Mouse (Mus musculus) intestine, embryonic 14.5 days (tissue): ENCODE data around the gene Adarb2. TPM values are rescaled to one million over a fixed set of nuclear protein-coding genes. Genes with fewer than 3 reads are reported as not detected.

Source experiments
- ATAC-seq: fragments of 200-750 bp; cut with Nextera tagmentation; replicated peaks from 2 replicates; pipeline ENCODE4 v1.8.0; 2017; ENCODE audit warnings: low read depth, moderate number of reproducible peaks, moderate TSS enrichment, moderate library complexity; ENCODE audit not compliant: low FRiP score, low TSS enrichment
- DNase-seq: peaks from one replicate; pipeline ENCODE4 v3.0.0-alpha.2; 2018; ENCODE audit warnings: low spot score
- H3K27ac ChIP-seq: fragments of 300-500 bp; sonication (generic); 2 replicates; pipeline ENCODE4 v1.5.1; 2014; ENCODE audit warnings: low read depth, mild to moderate bottlenecking, control low read depth
- H3K27me3 ChIP-seq: fragments of 300-500 bp; sonication (generic); replicated peaks from 2 replicates; pipeline ENCODE4 v1.6.1; 2014; ENCODE audit warnings: low read length, control low read depth; ENCODE audit not compliant: control insufficient read depth, insufficient read depth
- H3K36me3 ChIP-seq: fragments of 300-500 bp; sonication (generic); 2 replicates; pipeline ENCODE4 v1.6.1; 2014; ENCODE audit warnings: low read length, control low read depth; ENCODE audit not compliant: control insufficient read depth, insufficient read depth
- H3K4me1 ChIP-seq: fragments of 300-500 bp; sonication (generic); replicated peaks from 2 replicates; pipeline ENCODE4 v1.6.1; 2014; ENCODE audit warnings: low read length, control low read depth, mixed read lengths; ENCODE audit not compliant: control insufficient read depth, insufficient read depth
- H3K4me2 ChIP-seq: fragments of 300-500 bp; sonication (generic); 2 replicates; pipeline ENCODE4 v1.6.1; 2014; ENCODE audit warnings: low read length
- H3K4me3 ChIP-seq: fragments of 300-500 bp; sonication (generic); 2 replicates; pipeline ENCODE4 v1.5.1; 2014; ENCODE audit warnings: low read depth, low read length, control low read depth, mixed read lengths
- H3K9ac ChIP-seq: fragments of 300-500 bp; sonication (generic); 2 replicates; pipeline ENCODE4 v1.6.1; 2014; ENCODE audit warnings: mild to moderate bottlenecking, low read length
- H3K9me3 ChIP-seq: fragments of 300-500 bp; sonication (generic); 2 replicates; pipeline ENCODE4 v1.6.1; 2016; ENCODE audit warnings: low read length, control low read depth; ENCODE audit not compliant: control insufficient read depth
- WGBS: fragments of 180-500 bp; shearing (Covaris S2); extraction: QIAGEN DNeasy Blood & Tissue Kit; methylation state at CpG from one replicate; pipeline ENCODE4 v1.1.7; 2014; 5-methylcytosine and 5-hydroxymethylcytosine counted together
- polyA plus RNA-seq: library from polyadenylated mRNA; unstranded; fragments of >200 nt; fragmentation: Nextera tagmentation; extraction: Ambion mirVana; gene quantifications from 2 replicates; pipeline ENCODE4 v1.2.1, GENCODE M21; 2014

The Adarb2 gene
- polyA plus RNA-seq, 1 experiment from 2014 or later = 1.7 TPM

GRCm38 (mm10) chr13:8643920-8644319 is 441.3 kb downstream of the Adarb2 start:
- Histone ChIP-seq H3K9me3 (no peaks in the 10 kb centered on the region), H3K4me1 (no peaks in the 10 kb centered on the region), H3K4me2 (no peak overlapping the region), H3K9ac (no peak overlapping the region), H3K4me3 (no peak overlapping the region), H3K27me3 (no peaks in the 10 kb centered on the region), H3K36me3 (no peaks in the 10 kb centered on the region), H3K27ac (no peak overlapping the region)
- WGBS = 74% methylated on average over 3 of the region's 3 CpGs
- no peak for DNase-seq
- ATAC-seq = no peak

GRCm38 (mm10) chr13:8644805-8645679 is 442.4 kb downstream of the Adarb2 start:
- DNase-seq (no peak), ATAC-seq (no peak)
- 76% methylated on average over 9 of the region's 9 CpGs for WGBS
- no peaks in the 10 kb centered on the region for H3K9me3 ChIP-seq
- no peaks in the 10 kb centered on the region for H3K27me3 ChIP-seq
- no peak overlapping the region for H3K4me2 ChIP-seq
- H3K4me3 ChIP-seq = no peak overlapping the region
- H3K36me3 ChIP-seq = no peaks in the 10 kb centered on the region
- H3K4me1 ChIP-seq = no peaks in the 10 kb centered on the region
- no peak overlapping the region for H3K27ac ChIP-seq
- no peak overlapping the region for H3K9ac ChIP-seq

- no peaks in the 10 kb centered on the region for H3K27me3 ChIP-seq
- no peak for DNase-seq
- no peaks in the 10 kb centered on the region for H3K4me1 ChIP-seq
- no peak overlapping the region for H3K4me2 ChIP-seq
- H3K9ac ChIP-seq = no peak overlapping the region
- no peak overlapping the region for H3K4me3 ChIP-seq
- H3K36me3 ChIP-seq = no peaks in the 10 kb centered on the region
- WGBS = 77% methylated on average over 2 of the region's 2 CpGs
- H3K27ac ChIP-seq = no peak overlapping the region
- no peak for ATAC-seq
- H3K9me3 ChIP-seq = no peaks in the 10 kb centered on the region
These were observed 446.6 kb downstream of the Adarb2 start for GRCm38 (mm10) chr13:8649261-8649660.

- Histone ChIP-seq H3K27me3 (no peaks in the 10 kb centered on the region), H3K4me3 (no peak overlapping the region), H3K4me2 (no peak overlapping the region), H3K27ac (no peak overlapping the region), H3K36me3 (no peaks in the 10 kb centered on the region), H3K9ac (no peak overlapping the region), H3K9me3 (no peaks in the 10 kb centered on the region), H3K4me1 (no peaks in the 10 kb centered on the region)
- ATAC-seq = no peak
- WGBS = 87% methylated on average over 9 of the region's 9 CpGs
- no peak for DNase-seq
These were observed 462.1 kb downstream of the Adarb2 start for GRCm38 (mm10) chr13:8664615-8665240.

- no peak for DNase-seq
- no peaks in the 10 kb centered on the region for H3K36me3 ChIP-seq
- no peaks in the 10 kb centered on the region for H3K9me3 ChIP-seq
- H3K9ac ChIP-seq = no peak overlapping the region
- no peak overlapping the region for H3K4me2 ChIP-seq
- ATAC-seq = no peak
- no peak overlapping the region for H3K4me3 ChIP-seq
- H3K27ac ChIP-seq = no peak overlapping the region
- H3K4me1 ChIP-seq = no peaks in the 10 kb centered on the region
- WGBS = 49% methylated on average over 5 of the region's 5 CpGs
- H3K27me3 ChIP-seq = no peaks in the 10 kb centered on the region
These were observed 474.5 kb downstream of the Adarb2 start for GRCm38 (mm10) chr13:8677174-8677573.

- no peaks in the 10 kb centered on the region for H3K27me3 ChIP-seq
- ATAC-seq (no peak), DNase-seq (no peak)
- H3K4me1 ChIP-seq = no peaks in the 10 kb centered on the region
- no peak overlapping the region for H3K27ac ChIP-seq
- H3K9me3 ChIP-seq = no peaks in the 10 kb centered on the region
- H3K9ac ChIP-seq = no peak overlapping the region
- H3K4me3 ChIP-seq = no peak overlapping the region
- H3K36me3 ChIP-seq = no peaks in the 10 kb centered on the region
- no peak overlapping the region for H3K4me2 ChIP-seq
- WGBS = 85% methylated on average over 9 of the region's 9 CpGs
These were observed 477.9 kb downstream of the Adarb2 start for GRCm38 (mm10) chr13:8680470-8681129.

- no peak overlapping the region for H3K27ac ChIP-seq
- ATAC-seq = no peak
- no peaks in the 10 kb centered on the region for H3K27me3 ChIP-seq
- DNase-seq = no peak
- no peaks in the 10 kb centered on the region for H3K36me3 ChIP-seq
- no peak overlapping the region for H3K4me2 ChIP-seq
- WGBS = 79% methylated on average over 6 of the region's 6 CpGs
- no peak overlapping the region for H3K9ac ChIP-seq
- no peak overlapping the region for H3K4me3 ChIP-seq
- no peaks in the 10 kb centered on the region for H3K9me3 ChIP-seq
- H3K4me1 ChIP-seq = no peaks in the 10 kb centered on the region
These were observed 488.8 kb downstream of the Adarb2 start for GRCm38 (mm10) chr13:8691448-8691847.

- Histone ChIP-seq H3K4me1 (no peaks in the 10 kb centered on the region), H3K4me3 (no peak overlapping the region), H3K9me3 (no peaks in the 10 kb centered on the region), H3K27me3 (no peaks in the 10 kb centered on the region), H3K4me2 (no peak overlapping the region), H3K9ac (no peak overlapping the region), H3K27ac (no peak overlapping the region), H3K36me3 (no peaks in the 10 kb centered on the region)
- DNase-seq (no peak), ATAC-seq (no peak)
- WGBS = 78% methylated on average over 9 of the region's 9 CpGs
These were observed 490.1 kb downstream of the Adarb2 start for GRCm38 (mm10) chr13:8692787-8693186.
